Mouse (Mus musculus) liver, adult 2 months (tissue): Measurements from ENCODE around the gene Tas2r122.
"Not testable (repeated sequence)": the region's sequence is repeated elsewhere in the genome, so short reads cannot be mapped to it uniquely, and the experiment has no call there.

Experiments
- CTCF ChIP-seq: fragments of 200-500 bp; IDR thresholded peaks from 2 replicates; pipeline ENCODE4 v1.5.1; 2011; ENCODE audit warnings: low read depth, low read length, control low read depth
- POLR2A ChIP-seq: fragments of 200-500 bp; IDR thresholded peaks from 2 replicates; pipeline ENCODE4 v1.6.1; 2011; ENCODE audit warnings: low read length, control low read depth; ENCODE audit not compliant: insufficient read depth; ENCODE audit errors: extremely low read depth

- not testable (repeated sequence) for TF ChIP-seq CTCF, POLR2A
Measured at GRCm38 (mm10) chr6:132691596-132691995, 20.1 kb downstream of the Tas2r122 start.
